7 mouse cellular contexts compared by ENCODE assay signal in genomic region chr17:56990115-56990746, GRCm38 (mm10). TPM values are rescaled to one million over a fixed set of nuclear protein-coding genes. Genes with fewer than 3 reads are reported as not detected.
A peak's percentile ranks its signal among the peaks of the same experiment; 100 is the strongest.
DNase-seq lines count a peak whose midpoint lies in the region; ATAC-seq lines count a peak whose summit lies in the region.

TSS of gene Clpp (plus strand) at chr17:56990305.

- no peaks in the 10 kb centered on the region for H3K9me3 ChIP-seq in intestine, embryonic 16.5 days (ENCODE audit: control insufficient read depth, low read length)
- no peaks in the 10 kb centered on the region for H3K9me3 ChIP-seq in midbrain, embryonic 11.5 days (ENCODE audit: control insufficient read depth, low read length)

- peak within 1 kb of the TSS; percentile 69 for H3K27ac ChIP-seq in intestine, embryonic 16.5 days (ENCODE audit: low read length)
- peak within 1 kb of the TSS; percentile 57 for H3K27ac ChIP-seq in midbrain, embryonic 11.5 days (ENCODE audit: low read depth, low read length)

- peak within 1 kb of the TSS; percentile 91 for H3K9ac ChIP-seq in intestine, embryonic 16.5 days (ENCODE audit: low read depth, low read length)
- H3K9ac ChIP-seq in midbrain, embryonic 11.5 days (ENCODE audit: low read length) = peak within 1 kb of the TSS; percentile 76

- under 1% methylated on average over 52 of the region's 52 CpGs for WGBS in intestine, embryonic 16.5 days
- WGBS in midbrain, embryonic 11.5 days = under 1% methylated on average over 52 of the region's 52 CpGs

- peak; percentile 98 for ATAC-seq in intestine, embryonic 16.5 days
- peak; percentile 97 for ATAC-seq in midbrain, embryonic 11.5 days (ENCODE audit: low FRiP score)

- peak within 1 kb of the TSS; percentile 67 for H3K4me2 ChIP-seq in intestine, embryonic 16.5 days (ENCODE audit: low read depth, low read length)
- H3K4me2 ChIP-seq in midbrain, embryonic 11.5 days = peak within 1 kb of the TSS; percentile 78

- peaks cover 11% of the 10 kb centered on the region for H3K36me3 ChIP-seq in intestine, embryonic 16.5 days (ENCODE audit: control insufficient read depth, insufficient read depth, low read length)
- peaks cover 8% of the 10 kb centered on the region for H3K36me3 ChIP-seq in midbrain, embryonic 11.5 days (ENCODE audit: control insufficient read depth, insufficient read depth, low read length)

- peak; percentile 94 for DNase-seq in adrenal gland, adult 8-10 months
- peak; percentile 96 for DNase-seq in embryo, embryonic 9.5 days (ENCODE audit: extremely low spot score)
- DNase-seq in gastrocnemius, postnatal 4 days (ENCODE audit: low spot score in 2 of 2) = peak; percentile 77 to 90
- peak; percentile 94 for DNase-seq in left cerebral cortex, postnatal 36 days (ENCODE audit: low spot score in 2 of 2)
- peak; percentile 99 for DNase-seq in midbrain, embryonic 11.5 days (ENCODE audit: low spot score, missing footprints)
- DNase-seq in skeletal muscle tissue, adult 2 months (ENCODE audit: low read depth, low spot score) = peak; percentile 90

- peaks cover 8% of the 10 kb centered on the region for H3K4me1 ChIP-seq in intestine, embryonic 16.5 days (ENCODE audit: control insufficient read depth, insufficient read depth, low read length)
- peaks cover 6% of the 10 kb centered on the region for H3K4me1 ChIP-seq in midbrain, embryonic 11.5 days (ENCODE audit: control insufficient read depth, insufficient read depth, low read length)

- intact Hi-C loops in left cerebral cortex, postnatal 36 days (cut with DNase I) = loop anchor here (1.0 to 10.0 kb wide), 2 partner anchors 21 to 175 kb away; partner anchors contain the start of genes Gm17949 and Gtf2f1

- H3K4me3 ChIP-seq in intestine, embryonic 16.5 days (ENCODE audit: low read length) = peak within 1 kb of the TSS; percentile 82
- H3K4me3 ChIP-seq in midbrain, embryonic 11.5 days (ENCODE audit: low read depth, low read length) = peak within 1 kb of the TSS; percentile 81

- no peaks in the 10 kb centered on the region for H3K27me3 ChIP-seq in intestine, embryonic 16.5 days (replicated peaks; ENCODE audit: control insufficient read depth, insufficient read depth, low read length)
- no peaks in the 10 kb centered on the region for H3K27me3 ChIP-seq in midbrain, embryonic 11.5 days (ENCODE audit: control insufficient read depth, insufficient read depth, low read length)

RNA-seq across cellular contexts. Expression of gene Clpp, which starts in this region (rescaled TPM):
- total RNA-seq in adrenal gland, adult 8-10 months (2022) = 100 to 1,000 TPM; 112 to 127 (median 116) TPM
- 10 to 100 TPM; 35.6 to 41.4 TPM for total RNA-seq in gastrocnemius, postnatal 4 days (2021)
- polyA plus RNA-seq in intestine, embryonic 16.5 days (2015; fragmentation: Nextera tagmentation; extraction: Ambion mirVana) = 157 and 174 TPM in 2 replicates
- 10 to 100 TPM; 66.6 to 68.3 TPM for total RNA-seq in left cerebral cortex, postnatal 36 days (2021)
- 131 and 137 TPM in 2 replicates for polyA plus RNA-seq in midbrain, embryonic 11.5 days (2014; fragmentation: Nextera tagmentation; extraction: Ambion mirVana)

Comparison
In these comparisons a context has a peak if more than half of its experiments do, and no peak if none do; other contexts are left out.
1. Peak in every context shown above with its lines: DNase-seq, ATAC-seq, H3K4me3 ChIP-seq and H3K27ac ChIP-seq.